Mouse (Mus musculus) MEL (cell line): ENCODE measurements at regions not wholly inside any gene's neighbourhood (a gene's known extent, or its start where the extent isn't known, plus 50 kb on each side); places are given as distances from the start of the nearest gene placed in this dataset.

Experiments used
- CHD1 ChIP-seq: IDR thresholded peaks from 2 replicates; pipeline ENCODE4 v1.6.1; 2012; ENCODE audit warnings: low read depth, mild to moderate bottlenecking, inconsistent platforms, low read length, improper control_type of control experiment
- CTCF ChIP-seq, 3 experiments: IDR thresholded peaks in 2 of 3; conservative IDR thresholded peaks in 1 of 3; 2 replicates each; pipeline ENCODE4 v1.5.1; 2011 to 2012; ENCODE audit warnings: low read length in 3 of 3, low read depth in 2 of 3, mild to moderate bottlenecking in 2 of 3, improper control_type of control experiment in 1 of 3, inconsistent platforms in 1 of 3, mixed read lengths in 1 of 3, moderate library complexity in 1 of 3; ENCODE audit not compliant: control insufficient read depth in 1 of 3, insufficient read depth in 1 of 3, poor library complexity in 1 of 3, severe bottlenecking in 1 of 3
- EP300 ChIP-seq, 2 experiments: IDR thresholded peaks; 2 replicates each; pipeline ENCODE4 v1.6.1; 2011; ENCODE audit warnings: improper control_type of control experiment in 2 of 2, low read length in 2 of 2, low read depth in 1 of 2, mild to moderate bottlenecking in 1 of 2
- ETS1 ChIP-seq: IDR thresholded peaks from 2 replicates; pipeline ENCODE4 v1.6.1; 2012; ENCODE audit warnings: low read depth, mild to moderate bottlenecking, inconsistent platforms, low read length, improper control_type of control experiment, moderate library complexity
- POLR2A ChIP-seq, 2 experiments: IDR thresholded peaks; 2 replicates each; pipeline ENCODE4 v1.6.1; 2011 to 2012; ENCODE audit warnings: low read length in 2 of 2, mild to moderate bottlenecking in 2 of 2, control low read depth in 1 of 2, improper control_type of control experiment in 1 of 2, low read depth in 1 of 2, moderate library complexity in 1 of 2; ENCODE audit not compliant: control insufficient read depth in 1 of 2, insufficient read depth in 1 of 2, poor library complexity in 1 of 2
- TAL1 ChIP-seq: IDR thresholded peaks from 2 replicates; pipeline ENCODE4 v1.6.1; 2012; ENCODE audit warnings: mild to moderate bottlenecking, inconsistent platforms, low read length, moderate library complexity, mixed read lengths
- USF2 ChIP-seq, 2 experiments: IDR thresholded peaks; 2 replicates each; pipeline ENCODE4 v1.6.1; 2011 to 2012; ENCODE audit warnings: improper control_type of control experiment in 2 of 2, low read length in 2 of 2, borderline replicate concordance in 1 of 2, inconsistent platforms in 1 of 2, low read depth in 1 of 2, mild to moderate bottlenecking in 1 of 2; ENCODE audit not compliant: insufficient read depth in 1 of 2
- ZKSCAN1 ChIP-seq: IDR thresholded peaks from 2 replicates; pipeline ENCODE4 v1.6.1; 2012; ENCODE audit warnings: low read depth, mild to moderate bottlenecking, inconsistent platforms, low read length, improper control_type of control experiment, moderate library complexity
- ZNF384 ChIP-seq: IDR thresholded peaks from 2 replicates; pipeline ENCODE4 v1.6.1; 2012; ENCODE audit warnings: low read depth, mild to moderate bottlenecking, inconsistent platforms, low read length, improper control_type of control experiment

DNA sequence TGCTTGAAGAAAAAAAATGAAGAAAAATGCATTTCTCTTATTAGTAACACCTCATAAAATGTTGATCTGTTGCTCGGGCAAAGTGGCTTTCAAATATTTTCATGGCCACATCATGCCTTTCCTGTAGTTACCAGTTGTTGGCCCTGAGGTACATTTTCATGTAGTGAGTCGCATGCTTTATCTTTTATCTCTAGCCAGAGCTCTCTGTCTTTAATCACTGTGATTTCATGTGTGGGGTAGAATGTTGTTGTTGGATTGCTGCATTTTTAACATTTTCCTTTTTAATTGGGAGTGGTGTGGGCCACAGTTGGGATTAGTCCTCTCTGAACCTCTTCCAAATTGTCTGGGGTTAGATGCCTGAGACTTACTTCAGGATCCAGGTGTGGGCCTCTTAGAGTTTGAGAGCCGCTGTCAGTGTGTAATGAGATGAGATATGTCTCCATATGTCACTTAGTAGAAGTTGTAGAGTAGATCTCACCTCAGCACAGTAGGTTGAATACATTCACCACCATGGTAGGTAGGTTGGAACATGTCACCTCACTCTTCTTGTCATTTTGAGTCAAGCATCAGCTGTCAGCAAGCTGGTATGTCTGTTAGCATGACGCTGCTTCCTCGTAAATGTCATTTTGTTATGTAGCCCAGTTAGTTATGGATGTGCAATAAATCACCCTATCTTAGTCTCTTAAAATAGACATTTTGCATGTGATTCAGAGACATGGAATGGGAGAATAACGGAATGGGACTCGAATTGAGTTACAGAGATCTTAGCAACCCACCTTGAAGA is 1099.7 kb upstream of the 4930412O13Rik start:
- TF ChIP-seq POLR2A (IDR thresholded peaks at IDR 0.05; ENCODE audit: control insufficient read depth in 1 of 2, insufficient read depth in 1 of 2, low read depth in 1 of 2, low read length in 2 of 2, poor library complexity in 1 of 2): no peak
- TF ChIP-seq CHD1: no peak
- no peak for TF ChIP-seq CTCF (IDR thresholded peaks at IDR 0.05 in 2 of 3, conservative IDR thresholded peaks at IDR 0.05 in 1 of 3; ENCODE audit: control insufficient read depth in 1 of 3, insufficient read depth in 1 of 3, low read depth in 2 of 3, low read length in 3 of 3, poor library complexity in 1 of 3, severe bottlenecking in 1 of 3)
- TF ChIP-seq USF2 (IDR thresholded peaks at IDR 0.05; ENCODE audit: borderline replicate concordance in 1 of 2, insufficient read depth in 1 of 2, low read depth in 1 of 2, low read length in 2 of 2): no peak
- no peak for TF ChIP-seq ZKSCAN1
- no peak for TF ChIP-seq ETS1
- TF ChIP-seq ZNF384: no peak
- TF ChIP-seq EP300 (IDR thresholded peaks at IDR 0.05; ENCODE audit: low read depth in 1 of 2, low read length in 2 of 2): no peak
- no peak for TF ChIP-seq TAL1
